Mouse (Mus musculus) cortical plate, adult 2 months (tissue): ENCODE measurements around the gene Apoc3. TPM values are rescaled to one million over a fixed set of nuclear protein-coding genes. Genes with fewer than 3 reads are reported as not detected.

ENCODE experiments used
- H3K27ac ChIP-seq: fragments of 200-500 bp; 2 replicates; pipeline ENCODE4 v1.5.1; 2012; ENCODE audit warnings: low read length, control low read depth, inconsistent platforms; ENCODE audit not compliant: insufficient read depth
- H3K4me1 ChIP-seq: fragments of 200-500 bp; 2 replicates; pipeline ENCODE4 v1.6.1; 2011; ENCODE audit warnings: low read length; ENCODE audit not compliant: control insufficient read depth, insufficient read depth
- H3K4me3 ChIP-seq: fragments of 200-500 bp; 2 replicates; pipeline ENCODE4 v1.5.1; 2011; ENCODE audit warnings: mild to moderate bottlenecking, low read length, control low read depth; ENCODE audit not compliant: insufficient read depth
- CTCF ChIP-seq: fragments of 200-500 bp; IDR thresholded peaks from 2 replicates; pipeline ENCODE4 v1.5.1; 2011; ENCODE audit warnings: mild to moderate bottlenecking, control low read depth, low read length; ENCODE audit not compliant: insufficient read depth; ENCODE audit errors: extremely low read depth
- POLR2A ChIP-seq: fragments of 200-500 bp; IDR thresholded peaks from 2 replicates; pipeline ENCODE4 v1.6.1; 2011; ENCODE audit warnings: mild to moderate bottlenecking, low read length, control low read depth; ENCODE audit not compliant: insufficient read depth; ENCODE audit errors: extremely low read depth
- polyA plus RNA-seq: library from polyadenylated mRNA; depleted of rRNA; stranded (reverse); fragments of >200 nt; gene quantifications from 2 replicates; pipeline ENCODE4 v1.2.3, GENCODE M21; 2012

Gene Apoc3
- polyA plus RNA-seq, 1 experiment: 1.1 TPM

GRCm38 (mm10) chr9:46216744-46217470, 18.5 kb downstream of the Apoc3 start:
- Histone ChIP-seq H3K27ac (no peak overlapping the region), H3K4me3 (no peak overlapping the region), H3K4me1 (peaks cover 5% of the 10 kb centered on the region; the same call in 1 of the 2 replicates)
- TF ChIP-seq POLR2A: no peak
- no peak for TF ChIP-seq CTCF

GRCm38 (mm10) chr9:46215338-46216322, 19.8 kb downstream of the Apoc3 start:
- no peak overlapping the region for H3K4me3 ChIP-seq
- peaks cover 5% of the 10 kb centered on the region; the same call in 1 of the 2 replicates for H3K4me1 ChIP-seq
- TF ChIP-seq POLR2A: no peak
- TF ChIP-seq CTCF: no peak
- H3K27ac ChIP-seq: no peak overlapping the region

- peaks cover 5% of the 10 kb centered on the region; the same call in 1 of the 2 replicates for H3K4me1 ChIP-seq
- TF ChIP-seq POLR2A (no peak), CTCF (no peak)
- no peak overlapping the region for H3K27ac ChIP-seq
- no peak overlapping the region for H3K4me3 ChIP-seq
These were observed 20.5 kb downstream of the Apoc3 start for GRCm38 (mm10) chr9:46214946-46215337.

- H3K4me1 ChIP-seq: peaks cover 5% of the 10 kb centered on the region; the same call in 1 of the 2 replicates
- TF ChIP-seq POLR2A (no peak), CTCF (no peak)
- H3K4me3 ChIP-seq: no peak overlapping the region
- no peak overlapping the region for H3K27ac ChIP-seq
These were observed 21.2 kb downstream of the Apoc3 start for GRCm38 (mm10) chr9:46214276-46214675.

- Histone ChIP-seq H3K4me3 (no peak overlapping the region), H3K4me1 (peaks cover 5% of the 10 kb centered on the region; the same call in 1 of the 2 replicates), H3K27ac (no peak overlapping the region)
- TF ChIP-seq CTCF (no peak), POLR2A (no peak)
These were observed 25.0 kb downstream of the Apoc3 start for GRCm38 (mm10) chr9:46210473-46210872.

- Histone ChIP-seq H3K4me1 (no peaks in the 10 kb centered on the region), H3K27ac (no peak overlapping the region), H3K4me3 (no peak overlapping the region)
- TF ChIP-seq CTCF (no peak), POLR2A (no peak)
These were observed 26.9 kb downstream of the Apoc3 start for GRCm38 (mm10) chr9:46208401-46208974.

- Histone ChIP-seq H3K27ac (no peak overlapping the region), H3K4me1 (no peaks in the 10 kb centered on the region), H3K4me3 (no peak overlapping the region)
- TF ChIP-seq POLR2A (no peak), CTCF (no peak)
These were observed 28.0 kb downstream of the Apoc3 start for GRCm38 (mm10) chr9:46207501-46207869.

- Histone ChIP-seq H3K4me1 (no peaks in the 10 kb centered on the region), H3K4me3 (no peak overlapping the region), H3K27ac (no peak overlapping the region)
- TF ChIP-seq POLR2A (no peak), CTCF (no peak)
These were observed 28.5 kb downstream of the Apoc3 start for GRCm38 (mm10) chr9:46206834-46207500.

GRCm38 (mm10) chr9:46199609-46200008, 35.8 kb downstream of the Apoc3 start:
- Histone ChIP-seq H3K27ac (no peak overlapping the region), H3K4me3 (no peak overlapping the region), H3K4me1 (peaks cover 2% of the 10 kb centered on the region)
- TF ChIP-seq POLR2A (no peak), CTCF (no peak)
